Mouse (Mus musculus): ENCODE results near the gene Tmbim1. TPM values are rescaled to one million over a fixed set of nuclear protein-coding genes. Genes with fewer than 3 reads are reported as not detected.

Gene Tmbim1
- polyA plus RNA-seq, 1 experiment from 2014 or later, result 8.0 TPM

- H3K27ac ChIP-seq, result no peak overlapping the region
- no peaks in the 10 kb centered on the region for H3K27me3 ChIP-seq (ENCODE audit: control insufficient read depth, insufficient read depth, low read length)
- H3K9me3 ChIP-seq (ENCODE audit: control insufficient read depth, low read length), result no peaks in the 10 kb centered on the region
- no peak overlapping the region for H3K4me3 ChIP-seq (replicated peaks; ENCODE audit: low read length)
- WGBS, result 85% methylated on average over 5 of the region's 5 CpGs
- H3K4me1 ChIP-seq (replicated peaks; ENCODE audit: control insufficient read depth, insufficient read depth, low read length), result no peaks in the 10 kb centered on the region
- DNase-seq (ENCODE audit: low spot score) (no peak), ATAC-seq (ENCODE audit: low FRiP score) (no peak)
- H3K9ac ChIP-seq, result no peak overlapping the region
- H3K4me2 ChIP-seq (replicated peaks), result no peak overlapping the region
- H3K36me3 ChIP-seq (replicated peaks; ENCODE audit: control insufficient read depth, insufficient read depth), result peaks cover 65% of the 10 kb centered on the region
These were observed 56.0 kb downstream of the Tmbim1 start for GRCm38 (mm10) chr1:74249331-74249980.

GRCm38 (mm10) chr1:74248799-74249198 is 56.6 kb downstream of the Tmbim1 start:
- 88% methylated on average over 1 of the region's 1 CpGs for WGBS
- Histone ChIP-seq H3K4me2 (replicated peaks) (no peak overlapping the region), H3K4me3 (replicated peaks; ENCODE audit: low read length) (no peak overlapping the region), H3K27me3 (ENCODE audit: control insufficient read depth, insufficient read depth, low read length) (no peaks in the 10 kb centered on the region), H3K4me1 (replicated peaks; ENCODE audit: control insufficient read depth, insufficient read depth, low read length) (no peaks in the 10 kb centered on the region), H3K27ac (no peak overlapping the region), H3K36me3 (replicated peaks; ENCODE audit: control insufficient read depth, insufficient read depth) (peaks cover 59% of the 10 kb centered on the region), H3K9me3 (ENCODE audit: control insufficient read depth, low read length) (no peaks in the 10 kb centered on the region), H3K9ac (no peak overlapping the region)
- no peak for ATAC-seq (ENCODE audit: low FRiP score)
- DNase-seq (ENCODE audit: low spot score), result no peak

- no peak overlapping the region for H3K27ac ChIP-seq
These were observed 59.9 kb downstream of the Tmbim1 start for GRCm38 (mm10) chr1:74245525-74245924.

DNA sequence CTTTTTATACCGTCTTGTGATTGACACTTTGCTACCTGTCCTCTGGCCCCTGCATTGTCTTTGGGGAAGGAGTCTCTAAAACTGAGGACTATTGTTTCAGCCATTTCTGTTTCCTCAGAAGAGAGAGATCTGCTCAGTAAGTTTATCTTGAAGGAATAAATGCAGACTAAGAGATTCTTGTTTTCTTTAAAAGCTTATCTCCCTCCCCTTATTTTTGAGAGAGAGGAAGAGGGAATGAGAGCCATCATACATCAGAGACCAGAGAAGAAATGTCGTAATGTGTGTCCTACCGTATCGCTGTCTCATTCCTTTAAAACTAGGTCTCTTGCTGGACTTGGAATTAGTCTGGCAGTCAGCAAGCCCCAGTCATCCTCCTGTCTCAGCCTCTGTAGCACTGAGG is 64.6 kb downstream of the Tmbim1 start:
- no peak overlapping the region for H3K9ac ChIP-seq
- WGBS, result 84% methylated on average over 4 of the region's 4 CpGs

More at GRCm38 (mm10) chr1:74245525-74245924, 59.9 kb downstream of the Tmbim1 start:
- ATAC-seq (ENCODE audit: low FRiP score) (no peak), DNase-seq (ENCODE audit: low spot score) (no peak)
- H3K27me3 ChIP-seq (ENCODE audit: control insufficient read depth, insufficient read depth, low read length), result no peaks in the 10 kb centered on the region
- no peak overlapping the region for H3K9ac ChIP-seq
- H3K4me2 ChIP-seq (replicated peaks), result no peak overlapping the region
- H3K36me3 ChIP-seq (replicated peaks; ENCODE audit: control insufficient read depth, insufficient read depth), result peaks cover 28% of the 10 kb centered on the region
- no peaks in the 10 kb centered on the region for H3K9me3 ChIP-seq (ENCODE audit: control insufficient read depth, low read length)
- H3K4me1 ChIP-seq (replicated peaks; ENCODE audit: control insufficient read depth, insufficient read depth, low read length), result peaks cover 2% of the 10 kb centered on the region
- WGBS, result 86% methylated on average over 2 of the region's 2 CpGs
- H3K4me3 ChIP-seq (replicated peaks; ENCODE audit: low read length), result no peak overlapping the region

DNA sequence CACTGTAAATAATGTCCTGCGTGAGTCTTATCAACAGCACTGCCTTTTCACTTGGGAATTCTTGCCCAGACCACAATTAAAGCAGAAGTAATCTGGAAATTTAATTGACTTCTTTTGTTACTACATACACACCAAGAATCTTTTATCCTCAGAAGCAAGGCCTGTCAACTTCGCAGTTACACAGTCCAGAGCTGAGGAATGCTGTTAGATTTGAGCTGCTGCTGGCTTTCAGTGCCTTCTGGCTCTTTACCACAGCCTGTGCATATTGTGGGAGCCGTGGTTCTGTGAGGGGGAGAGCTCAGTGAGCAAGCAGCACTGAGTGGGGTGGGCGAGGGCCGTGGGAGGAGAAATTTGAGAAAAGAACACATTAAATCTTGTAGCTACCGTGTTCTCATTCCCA is 65.1 kb downstream of the Tmbim1 start:
- no peak for DNase-seq (ENCODE audit: low spot score)
- H3K4me1 ChIP-seq (replicated peaks; ENCODE audit: control insufficient read depth, insufficient read depth, low read length), result peaks cover 32% of the 10 kb centered on the region
- no peaks in the 10 kb centered on the region for H3K27me3 ChIP-seq (ENCODE audit: control insufficient read depth, insufficient read depth, low read length)
- no peaks in the 10 kb centered on the region for H3K36me3 ChIP-seq (replicated peaks; ENCODE audit: control insufficient read depth, insufficient read depth)
- no peak overlapping the region for H3K4me2 ChIP-seq (replicated peaks)
- H3K27ac ChIP-seq, result no peak overlapping the region
- no peak overlapping the region for H3K4me3 ChIP-seq (replicated peaks; ENCODE audit: low read length)
- H3K9ac ChIP-seq, result no peak overlapping the region
- WGBS, result 62% methylated on average over 6 of the region's 6 CpGs
- no peak for ATAC-seq (ENCODE audit: low FRiP score)
- H3K9me3 ChIP-seq (ENCODE audit: control insufficient read depth, low read length), result no peaks in the 10 kb centered on the region

More for the DNA sequence above, 64.6 kb downstream of the Tmbim1 start:
- Histone ChIP-seq H3K4me1 (replicated peaks; ENCODE audit: control insufficient read depth, insufficient read depth, low read length) (peaks cover 32% of the 10 kb centered on the region), H3K36me3 (replicated peaks; ENCODE audit: control insufficient read depth, insufficient read depth) (no peaks in the 10 kb centered on the region), H3K27ac (no peak overlapping the region), H3K4me2 (replicated peaks) (no peak overlapping the region), H3K4me3 (replicated peaks; ENCODE audit: low read length) (no peak overlapping the region), H3K27me3 (ENCODE audit: control insufficient read depth, insufficient read depth, low read length) (no peaks in the 10 kb centered on the region), H3K9me3 (ENCODE audit: control insufficient read depth, low read length) (no peaks in the 10 kb centered on the region)
- DNase-seq (ENCODE audit: low spot score) (no peak), ATAC-seq (ENCODE audit: low FRiP score) (no peak)

DNA sequence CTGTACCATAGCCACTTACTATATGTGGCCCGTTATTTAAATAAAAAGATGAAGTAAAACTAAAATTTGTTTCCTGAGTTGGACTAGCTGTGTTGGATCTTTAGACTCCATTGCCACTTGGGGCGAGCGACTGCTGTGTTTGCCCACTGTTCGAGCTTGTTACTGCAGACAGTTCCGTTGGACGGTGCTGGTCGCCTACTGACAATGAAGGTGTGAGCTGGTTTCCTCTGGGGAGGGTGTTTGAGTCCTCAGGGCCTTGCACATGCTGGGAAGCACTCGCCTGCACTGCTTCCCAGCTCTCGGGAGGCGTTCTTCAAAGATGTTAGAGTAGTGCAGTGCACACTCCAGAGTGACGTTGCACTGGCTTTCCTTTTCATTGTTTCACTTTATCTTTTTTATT is 65.8 kb downstream of the Tmbim1 start:
- H3K27ac ChIP-seq, result no peak overlapping the region
- H3K9me3 ChIP-seq (ENCODE audit: control insufficient read depth, low read length), result no peaks in the 10 kb centered on the region
- WGBS, result 64% methylated on average over 11 of the region's 11 CpGs
- ATAC-seq (ENCODE audit: low FRiP score), result no peak
- H3K9ac ChIP-seq, result no peak overlapping the region
- H3K4me1 ChIP-seq (replicated peaks; ENCODE audit: control insufficient read depth, insufficient read depth, low read length), result peaks cover 32% of the 10 kb centered on the region
- no peak overlapping the region for H3K4me3 ChIP-seq (replicated peaks; ENCODE audit: low read length)
- DNase-seq (ENCODE audit: low spot score), result no peak
- H3K27me3 ChIP-seq (ENCODE audit: control insufficient read depth, insufficient read depth, low read length), result no peaks in the 10 kb centered on the region
- peak overlapping the region; percentile 76 for H3K4me2 ChIP-seq (replicated peaks)
- no peaks in the 10 kb centered on the region for H3K36me3 ChIP-seq (replicated peaks; ENCODE audit: control insufficient read depth, insufficient read depth)

DNA sequence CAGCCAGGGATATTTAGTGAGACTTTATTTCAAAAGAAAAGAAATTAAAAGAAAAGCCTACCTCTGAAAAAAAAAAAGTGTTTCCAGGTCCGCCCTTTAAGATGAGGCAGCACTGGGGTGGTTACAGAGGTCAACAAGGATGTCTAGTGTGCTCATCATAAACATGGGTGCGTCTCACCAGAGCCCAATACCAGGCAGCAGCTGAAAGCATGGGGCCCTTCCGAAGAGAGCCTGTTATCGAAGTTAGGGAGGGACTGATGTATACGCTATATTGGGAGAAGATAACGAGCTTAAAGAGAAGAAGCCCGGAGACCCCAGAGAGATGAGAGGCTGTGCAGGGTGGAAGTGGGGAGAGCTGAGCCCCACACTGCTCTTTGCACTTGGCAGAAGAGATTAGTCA is 66.3 kb downstream of the Tmbim1 start:
- ATAC-seq (ENCODE audit: low FRiP score) (no peak), DNase-seq (ENCODE audit: low spot score) (no peak)
- Histone ChIP-seq H3K27me3 (ENCODE audit: control insufficient read depth, insufficient read depth, low read length) (no peaks in the 10 kb centered on the region), H3K27ac (no peak overlapping the region), H3K9me3 (ENCODE audit: control insufficient read depth, low read length) (no peaks in the 10 kb centered on the region), H3K4me2 (replicated peaks) (peak overlapping the region; percentile 76), H3K4me1 (replicated peaks; ENCODE audit: control insufficient read depth, insufficient read depth, low read length) (peaks cover 32% of the 10 kb centered on the region), H3K36me3 (replicated peaks; ENCODE audit: control insufficient read depth, insufficient read depth) (no peaks in the 10 kb centered on the region), H3K9ac (no peak overlapping the region), H3K4me3 (replicated peaks; ENCODE audit: low read length) (no peak overlapping the region)
- 79% methylated on average over 7 of the region's 7 CpGs for WGBS

Other genes starting within 250 kb of the Tmbim1 start
- 15.1 and 15.5 TPM in 2 replicates for gene Tns1, start 181.2 kb downstream of the Tmbim1 start, polyA plus RNA-seq (2014; fragmentation: Nextera tagmentation; extraction: Ambion mirVana)
- 0.26 and 0.43 TPM in 2 replicates for gene Rufy4, start 180.1 kb downstream of the Tmbim1 start, polyA plus RNA-seq (2014; fragmentation: Nextera tagmentation; extraction: Ambion mirVana)
- 0.11 TPM in 1 of 2 replicates, not detected in the other for gene Cxcr2, start 151.6 kb downstream of the Tmbim1 start, polyA plus RNA-seq (2014; fragmentation: Nextera tagmentation; extraction: Ambion mirVana)
- gene Cxcr1, start 111.0 kb downstream of the Tmbim1 start, polyA plus RNA-seq (2014; fragmentation: Nextera tagmentation; extraction: Ambion mirVana), result not detected in 2 replicates
- gene Arpc2, start 69.5 kb downstream of the Tmbim1 start, polyA plus RNA-seq (2014; fragmentation: Nextera tagmentation; extraction: Ambion mirVana), result 324 and 329 TPM in 2 replicates
- gene Gpbar1, start 27.1 kb downstream of the Tmbim1 start, polyA plus RNA-seq (2014; fragmentation: Nextera tagmentation; extraction: Ambion mirVana), result 0.19 TPM in 1 of 2 replicates, not detected in the other
- gene Aamp, start 20.9 kb downstream of the Tmbim1 start, polyA plus RNA-seq (2014; fragmentation: Nextera tagmentation; extraction: Ambion mirVana), result 188 and 201 TPM in 2 replicates
- gene Pnkd, start 20.7 kb downstream of the Tmbim1 start, polyA plus RNA-seq (2014; fragmentation: Nextera tagmentation; extraction: Ambion mirVana), result 146 and 149 TPM in 2 replicates
- 1.2 and 1.7 TPM in 2 replicates for gene Catip, start 56.5 kb upstream of the Tmbim1 start, polyA plus RNA-seq (2014; fragmentation: Nextera tagmentation; extraction: Ambion mirVana)
- gene Slc11a1, start 69.6 kb upstream of the Tmbim1 start, polyA plus RNA-seq (2014; fragmentation: Nextera tagmentation; extraction: Ambion mirVana), result 2.7 and 2.9 TPM in 2 replicates
- gene Ctdsp1, start 85.9 kb upstream of the Tmbim1 start, polyA plus RNA-seq (2014; fragmentation: Nextera tagmentation; extraction: Ambion mirVana), result 20.3 and 20.8 TPM in 2 replicates
- gene Vil1, start 103.8 kb upstream of the Tmbim1 start, polyA plus RNA-seq (2014; fragmentation: Nextera tagmentation; extraction: Ambion mirVana), result 0.16 and 0.34 TPM in 2 replicates
- 48.3 and 51.4 TPM in 2 replicates for gene Cnot9, start 200.4 kb upstream of the Tmbim1 start, polyA plus RNA-seq (2014; fragmentation: Nextera tagmentation; extraction: Ambion mirVana)
- 4.9 and 5.6 TPM in 2 replicates for gene Plcd4, start 237.3 kb upstream of the Tmbim1 start, polyA plus RNA-seq (2014; fragmentation: Nextera tagmentation; extraction: Ambion mirVana)
- 26.5 and 26.8 TPM in 2 replicates for gene Usp37, start 238.7 kb upstream of the Tmbim1 start, polyA plus RNA-seq (2014; fragmentation: Nextera tagmentation; extraction: Ambion mirVana)

All from hindbrain, embryonic 14.5 days (tissue).